Mouse (Mus musculus): Measurements from ENCODE around the gene Dnm3. TPM values are rescaled to one million over a fixed set of nuclear protein-coding genes. Genes with fewer than 3 reads are reported as not detected.

Gene Dnm3
- polyA plus RNA-seq, 1 experiment = 54.3 TPM

GRCm38 (mm10) chr1:162145748-162146147 lies 332.1 kb downstream of the Dnm3 start:
- Histone ChIP-seq H3K27ac (ENCODE audit: insufficient read depth, low read length) (no peak overlapping the region), H3K4me1 (ENCODE audit: control insufficient read depth, insufficient read depth, low read length) (no peaks in the 10 kb centered on the region), H3K4me3 (ENCODE audit: insufficient read depth, low read length) (no peak overlapping the region)
- TF ChIP-seq POLR2A (IDR thresholded peaks at IDR 0.05; ENCODE audit: extremely low read depth, insufficient read depth, low read length) (no peak), CTCF (IDR thresholded peaks at IDR 0.05; ENCODE audit: extremely low read depth, insufficient read depth, low read length) (no peak)

- H3K27ac ChIP-seq (ENCODE audit: insufficient read depth, low read length) = no peak overlapping the region
These were observed 332.8 kb downstream of the Dnm3 start for GRCm38 (mm10) chr1:162144992-162145391.

DNA sequence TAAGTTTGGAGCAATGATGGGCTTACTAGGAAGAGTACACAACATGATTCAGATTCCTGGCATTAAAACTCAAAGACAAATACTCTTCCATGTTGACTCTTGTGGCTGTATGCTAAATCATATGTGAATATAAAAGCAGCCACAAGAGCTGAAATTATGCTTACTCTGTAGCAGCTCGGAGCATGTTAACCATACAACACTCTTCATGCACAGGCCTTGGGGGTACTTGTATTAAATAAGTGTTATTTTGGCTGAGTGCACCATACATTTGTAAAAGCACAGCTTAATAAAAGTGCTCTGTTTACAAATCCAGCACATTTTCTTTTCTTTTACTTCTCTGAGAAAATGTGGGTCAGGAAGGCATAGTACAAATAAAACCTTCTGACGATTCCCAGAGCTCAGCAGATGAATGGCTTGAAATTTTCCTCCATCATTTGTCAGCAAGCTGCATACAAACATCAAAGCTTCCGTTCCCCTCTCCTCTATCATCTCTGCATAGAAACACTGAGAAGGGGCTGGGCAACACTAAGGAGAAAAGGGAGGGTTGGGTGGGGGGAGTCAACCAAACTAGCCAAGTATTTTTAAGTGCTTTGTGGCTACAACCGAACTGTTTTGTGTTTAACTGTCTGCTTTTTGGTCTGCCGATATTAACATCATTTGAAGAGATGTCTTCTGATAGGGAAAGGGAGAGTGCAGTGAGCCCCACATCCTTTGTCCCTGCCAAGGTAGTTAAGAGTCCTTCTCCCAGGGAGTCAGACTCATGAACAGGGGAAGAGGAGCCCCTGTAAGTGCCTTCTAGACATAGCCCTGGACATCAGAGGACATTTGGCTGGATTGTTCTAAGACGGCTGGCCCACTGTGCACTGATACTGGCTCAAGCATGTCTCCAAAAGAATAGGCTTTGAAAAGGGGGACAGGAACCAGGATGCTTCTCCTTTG lies 333.6 kb downstream of the Dnm3 start:
- TF ChIP-seq CTCF (IDR thresholded peaks at IDR 0.05; ENCODE audit: extremely low read depth, insufficient read depth, low read length) (no peak), POLR2A (IDR thresholded peaks at IDR 0.05; ENCODE audit: extremely low read depth, insufficient read depth, low read length) (no peak)
- Histone ChIP-seq H3K4me1 (ENCODE audit: control insufficient read depth, insufficient read depth, low read length) (no peaks in the 10 kb centered on the region), H3K27ac (ENCODE audit: insufficient read depth, low read length) (no peak overlapping the region), H3K4me3 (ENCODE audit: insufficient read depth, low read length) (no peak overlapping the region)

More at GRCm38 (mm10) chr1:162144992-162145391, 332.8 kb downstream of the Dnm3 start:
- TF ChIP-seq CTCF (IDR thresholded peaks at IDR 0.05; ENCODE audit: extremely low read depth, insufficient read depth, low read length) (no peak), POLR2A (IDR thresholded peaks at IDR 0.05; ENCODE audit: extremely low read depth, insufficient read depth, low read length) (no peak)
- no peak overlapping the region for H3K4me3 ChIP-seq (ENCODE audit: insufficient read depth, low read length)
- no peaks in the 10 kb centered on the region for H3K4me1 ChIP-seq (ENCODE audit: control insufficient read depth, insufficient read depth, low read length)

DNA sequence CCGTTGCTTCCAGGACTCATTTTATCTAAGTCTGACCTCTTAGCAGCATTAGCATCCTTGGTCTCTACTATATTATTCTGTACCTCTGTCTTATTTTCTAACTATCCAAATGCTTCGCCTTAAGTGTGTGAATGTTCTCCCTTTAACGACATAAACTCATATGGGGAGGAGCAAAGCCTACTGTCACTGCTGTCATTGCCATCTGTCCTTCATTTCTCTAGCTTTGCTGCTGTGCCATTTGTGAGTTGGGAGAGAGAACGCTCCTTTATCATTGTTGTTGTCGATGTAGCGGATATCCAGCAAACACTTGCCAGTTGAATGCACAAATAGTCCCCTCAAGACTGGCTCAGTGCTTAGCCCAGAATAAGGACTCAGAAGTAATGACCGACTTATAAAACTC lies 335.5 kb downstream of the Dnm3 start:
- TF ChIP-seq POLR2A (IDR thresholded peaks at IDR 0.05; ENCODE audit: extremely low read depth, insufficient read depth, low read length) (no peak), CTCF (IDR thresholded peaks at IDR 0.05; ENCODE audit: extremely low read depth, insufficient read depth, low read length) (no peak)
- no peaks in the 10 kb centered on the region for H3K4me1 ChIP-seq (ENCODE audit: control insufficient read depth, insufficient read depth, low read length)
- no peak overlapping the region for H3K27ac ChIP-seq (ENCODE audit: insufficient read depth, low read length)
- H3K4me3 ChIP-seq (ENCODE audit: insufficient read depth, low read length) = no peak overlapping the region

DNA sequence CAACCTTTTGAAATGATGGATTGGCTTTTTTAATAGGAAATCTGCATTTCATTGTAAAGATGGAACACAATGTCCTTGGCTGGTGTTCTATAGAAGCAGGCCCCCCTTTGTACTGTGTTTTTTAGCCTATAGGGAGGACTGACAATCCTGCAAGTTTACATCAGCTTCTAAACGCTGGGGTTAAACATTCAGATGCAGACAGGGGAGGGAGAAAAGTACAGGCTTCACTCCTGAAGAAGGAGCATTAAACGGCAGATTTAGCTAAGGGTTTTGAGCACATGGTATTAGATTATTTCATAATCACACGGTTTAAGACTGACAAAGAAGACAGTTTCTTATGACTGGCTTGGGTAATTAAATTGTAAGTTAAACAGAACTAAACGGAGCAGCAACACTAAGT lies 341.5 kb downstream of the Dnm3 start:
- no peak for TF ChIP-seq CTCF (IDR thresholded peaks at IDR 0.05; ENCODE audit: extremely low read depth, insufficient read depth, low read length)
- no peak for TF ChIP-seq POLR2A (IDR thresholded peaks at IDR 0.05; ENCODE audit: extremely low read depth, insufficient read depth, low read length)
- no peak overlapping the region for H3K4me3 ChIP-seq (ENCODE audit: insufficient read depth, low read length)
- H3K4me1 ChIP-seq (ENCODE audit: control insufficient read depth, insufficient read depth, low read length) = no peaks in the 10 kb centered on the region; the same call in 1 of the 2 replicates
- H3K27ac ChIP-seq (ENCODE audit: insufficient read depth, low read length) = no peak overlapping the region

- no peak overlapping the region for H3K4me3 ChIP-seq (ENCODE audit: insufficient read depth, low read length)
- no peak overlapping the region for H3K27ac ChIP-seq (ENCODE audit: insufficient read depth, low read length)
- no peaks in the 10 kb centered on the region; the same call in 1 of the 2 replicates for H3K4me1 ChIP-seq (ENCODE audit: control insufficient read depth, insufficient read depth, low read length)
- TF ChIP-seq CTCF (IDR thresholded peaks at IDR 0.05; ENCODE audit: extremely low read depth, insufficient read depth, low read length) (no peak), POLR2A (IDR thresholded peaks at IDR 0.05; ENCODE audit: extremely low read depth, insufficient read depth, low read length) (no peak)
These were observed 342.2 kb downstream of the Dnm3 start for GRCm38 (mm10) chr1:162135451-162136213.

GRCm38 (mm10) chr1:162134651-162135066 lies 343.2 kb downstream of the Dnm3 start:
- no peak overlapping the region for H3K27ac ChIP-seq (ENCODE audit: insufficient read depth, low read length)
- TF ChIP-seq POLR2A (IDR thresholded peaks at IDR 0.05; ENCODE audit: extremely low read depth, insufficient read depth, low read length) (no peak), CTCF (IDR thresholded peaks at IDR 0.05; ENCODE audit: extremely low read depth, insufficient read depth, low read length) (no peak)
- H3K4me3 ChIP-seq (ENCODE audit: insufficient read depth, low read length) = no peak overlapping the region
- H3K4me1 ChIP-seq (ENCODE audit: control insufficient read depth, insufficient read depth, low read length) = no peaks in the 10 kb centered on the region; the same call in 1 of the 2 replicates

- H3K27ac ChIP-seq (ENCODE audit: insufficient read depth, low read length) = no peak overlapping the region
These were observed 344.8 kb downstream of the Dnm3 start for GRCm38 (mm10) chr1:162132908-162133641.

More at GRCm38 (mm10) chr1:162132908-162133641, 344.8 kb downstream of the Dnm3 start:
- H3K4me3 ChIP-seq (ENCODE audit: insufficient read depth, low read length) = no peak overlapping the region
- TF ChIP-seq CTCF (IDR thresholded peaks at IDR 0.05; ENCODE audit: extremely low read depth, insufficient read depth, low read length) (no peak), POLR2A (IDR thresholded peaks at IDR 0.05; ENCODE audit: extremely low read depth, insufficient read depth, low read length) (no peak)
- H3K4me1 ChIP-seq (ENCODE audit: control insufficient read depth, insufficient read depth, low read length) = no peaks in the 10 kb centered on the region; the same call in 1 of the 2 replicates
